Mouse (Mus musculus) left cerebral cortex, adult 8-10 months (tissue): ENCODE results near the gene Usp20. TPM values are rescaled to one million over a fixed set of nuclear protein-coding genes. Genes with fewer than 3 reads are reported as not detected.

ENCODE experiments used
- DNase-seq, 2 experiments: peaks; one replicate each; pipeline ENCODE4 v3.0.0; 2022; ENCODE audit warnings: low spot score in 2 of 2
- total RNA-seq, 4 experiments: library from RNA; stranded (reverse); gene quantifications; 2 replicates each; pipeline ENCODE4 v1.2.4; 2022

Gene Usp20
- total RNA-seq, 4 experiments from 2014 or later, result 73.0 to 84.0 (median 79.6) TPM

GRCm38 (mm10) chr2:31069506-31069905, 87.4 kb downstream of the Usp20 start:
- no peak for DNase-seq

Other genes starting within 250 kb of the Usp20 start
- gene 1700001O22Rik, start 178.6 kb upstream of the Usp20 start, total RNA-seq, result 1 to 10 TPM; 7.7 to 9.5 (median 9.3) TPM
- gene Ntmt1, start 174.5 kb upstream of the Usp20 start, total RNA-seq, result 10 to 100 TPM; 30.5 to 38.9 (median 34.4) TPM
- gene Asb6, start 151.9 kb upstream of the Usp20 start, total RNA-seq, result 10 to 100 TPM; 29.6 to 41.9 (median 38.2) TPM
- gene Prrx2, start 147.3 kb upstream of the Usp20 start, total RNA-seq, result 1 to 10 TPM; 2.1 to 3.1 (median 2.9) TPM
- 1 to 10 TPM; 4.3 to 7.3 (median 6.9) TPM for gene Ptges, start 52.4 kb upstream of the Usp20 start, total RNA-seq
- 10 to 100 TPM; 25.8 to 29.1 (median 28.0) TPM for gene Tor1b, start 29.3 kb upstream of the Usp20 start, total RNA-seq
- 10 to 100 TPM; 34.4 to 45.2 (median 37.9) TPM for gene Tor1a, start 14.3 kb upstream of the Usp20 start, total RNA-seq
- gene BC005624, start 78 bp upstream of the Usp20 start, total RNA-seq, result 10 to 100 TPM; 63.7 to 79.7 (median 70.2) TPM
- 100 to 1,000 TPM; 117 to 135 (median 123) TPM for gene Fnbp1, start 159.7 kb downstream of the Usp20 start, total RNA-seq
- gene Gpr107, start 170.0 kb downstream of the Usp20 start, total RNA-seq, result 10 to 100 TPM; 47.0 to 55.6 (median 48.1) TPM